Comparison of ENCODE assay signal across 9 mouse cellular contexts in genomic region chr9:59723791-59724442, GRCm38 (mm10). TPM values are rescaled to one million over a fixed set of nuclear protein-coding genes. Genes with fewer than 3 reads are reported as not detected.
A peak's percentile ranks its signal among the peaks of the same experiment; 100 is the strongest.
DNase-seq lines count a peak whose midpoint lies in the region; ATAC-seq and TF ChIP-seq lines count a peak whose summit lies in the region.
"Had no signal": no experiment of that assay in that cellular context is flagged by ENCODE, and none has a peak within 500 bp of the region (broad histone marks: within the 10 kb centered on the region; RNA-seq: fewer than 3 reads in every experiment).

No protein-coding gene starts in this region.

- peaks cover 3% of the 10 kb centered on the region; the same call in 1 of the 2 replicates for H3K9me3 ChIP-seq in heart, embryonic 16.5 days (replicated peaks; ENCODE audit: control insufficient read depth, low read length)

- peak; percentile 25 to 35 for DNase-seq in gastrocnemius, postnatal 4 days (ENCODE audit: low spot score in 2 of 2)
- DNase-seq in gastrocnemius, postnatal 25 days, result no peak
- peak; percentile 61 to 70 for DNase-seq in cerebellum, postnatal 14 days
- DNase-seq in layer of hippocampus, adult 11-12 months (ENCODE audit: low spot score), result peak; percentile 58
- peak; percentile 48 for DNase-seq in lung, adult 2 months
- peak; percentile 43 for DNase-seq in testis, postnatal 14 days (ENCODE audit: low spot score)
- DNase-seq in adrenal gland, adult 18-20 months (ENCODE audit: low spot score in 2 of 2), result no peak

- H3K9ac ChIP-seq in heart, embryonic 16.5 days (ENCODE audit: low read length), result 0 out of 2 replicates have a peak overlapping the region, but pooled peaks have one; percentile 20

- TF ChIP-seq CTCF in lung, adult 2 months (IDR thresholded peaks at IDR 0.05; ENCODE audit: insufficient read depth, low read length), result no peak

- no peak for TF ChIP-seq POLR2A in lung, adult 2 months (IDR thresholded peaks at IDR 0.05; ENCODE audit: borderline replicate concordance, extremely low read depth, low read depth, low read length)

- peak; percentile 71 for ATAC-seq in heart, embryonic 16.5 days (replicated peaks; ENCODE audit: extremely low read depth, insufficient read depth, low FRiP score)

- H3K4me2 ChIP-seq in heart, embryonic 16.5 days (ENCODE audit: low read depth, low read length), result peak overlapping the region; percentile 19; the same call in 1 of the 2 replicates

- H3K4me1 ChIP-seq in heart, embryonic 16.5 days (ENCODE audit: control insufficient read depth, insufficient read depth, low read length), result peaks cover 20% of the 10 kb centered on the region
- no peaks in the 10 kb centered on the region; the same call in 1 of the 2 replicates for H3K4me1 ChIP-seq in lung, adult 2 months (ENCODE audit: control insufficient read depth, insufficient read depth, low read length)

- 37% methylated on average over 8 of the region's 8 CpGs for WGBS in heart, embryonic 16.5 days
- WGBS in lung, adult 2 months, result 50% methylated on average over 8 of the region's 8 CpGs

- no peak overlapping the region for H3K4me3 ChIP-seq in heart, embryonic 16.5 days (ENCODE audit: low read length)
- no peak overlapping the region for H3K4me3 ChIP-seq in lung, adult 2 months (replicated peaks; ENCODE audit: extremely low read depth, low read depth, low read length)

- H3K27ac ChIP-seq in heart, embryonic 16.5 days (ENCODE audit: low read length), result peak overlapping the region; percentile 67

- no peaks in the 10 kb centered on the region for H3K36me3 ChIP-seq in heart, embryonic 16.5 days (ENCODE audit: control insufficient read depth, insufficient read depth)

- no peaks in the 10 kb centered on the region for H3K27me3 ChIP-seq in heart, embryonic 16.5 days (ENCODE audit: control insufficient read depth, insufficient read depth, low read length)

RNA-seq across cellular contexts. Expression of gene Senp8, which starts 26.6 kb away (rescaled TPM):
- 1 to 10 TPM; 8.9 to 9.1 TPM for total RNA-seq in gastrocnemius, postnatal 4 days (2021)
- 1 to 10 TPM; 8.9 to 9.2 TPM for total RNA-seq in gastrocnemius, postnatal 25 days (2021)
- 10.2 and 10.6 TPM in 2 replicates for polyA plus RNA-seq in heart, embryonic 16.5 days (2015; fragmentation: Nextera tagmentation; extraction: Ambion mirVana)
- polyA plus RNA-seq in lung, adult 2 months (2012; rRNA removed), result 1.2 and 1.3 TPM in 2 replicates
- 10 to 100 TPM in 1 of 2 experiments, 1 to 10 TPM in 1; 9.2 to 11.7 TPM for total RNA-seq in adrenal gland, adult 18-20 months (2021)

RNA-seq across cellular contexts. Expression of gene Myo9a, which starts 26.8 kb away (rescaled TPM):
- 10 to 100 TPM; 28.7 to 30.9 TPM for total RNA-seq in gastrocnemius, postnatal 4 days (2021)
- 1 to 10 TPM; 7.8 to 9.6 TPM for total RNA-seq in gastrocnemius, postnatal 25 days (2021)
- polyA plus RNA-seq in heart, embryonic 16.5 days (2015; fragmentation: Nextera tagmentation; extraction: Ambion mirVana), result 8.7 and 9.3 TPM in 2 replicates
- polyA plus RNA-seq in lung, adult 2 months (2012; rRNA removed), result 2.6 and 5.2 TPM in 2 replicates
- 10 to 100 TPM; 10.2 to 12.1 TPM for total RNA-seq in adrenal gland, adult 18-20 months (2021)

RNA-seq across cellular contexts. Expression of gene Gramd2, which starts 44.0 kb away (rescaled TPM):
- total RNA-seq in gastrocnemius, postnatal 4 days (2021), result under 1 TPM; 0.54 to 0.60 TPM
- total RNA-seq in gastrocnemius, postnatal 25 days (2021), result under 1 TPM in 1 of 2 experiments, not detected in 1; 0.27 TPM
- 0.34 and 1.6 TPM in 2 replicates for polyA plus RNA-seq in heart, embryonic 16.5 days (2015; fragmentation: Nextera tagmentation; extraction: Ambion mirVana)
- 113 and 115 TPM in 2 replicates for polyA plus RNA-seq in lung, adult 2 months (2012; rRNA removed)
- under 1 TPM; 0.13 to 0.64 TPM for total RNA-seq in adrenal gland, adult 18-20 months (2021)
- total RNA-seq: CH12.LX had no signal

Comparison
In these comparisons a context has a peak if more than half of its experiments do, and no peak if none do; other contexts are left out.
1. DNase-seq: peak in gastrocnemius, postnatal 4 days (2 of 2), cerebellum, postnatal 14 days (2 of 2), layer of hippocampus, adult 11-12 months (single experiment), lung, adult 2 months (single experiment) and testis, postnatal 14 days (single experiment); none in gastrocnemius, postnatal 25 days (single experiment) and adrenal gland, adult 18-20 months (0 of 2).